Mouse (Mus musculus): Measurements from ENCODE around the gene Ffar3.

DNA sequence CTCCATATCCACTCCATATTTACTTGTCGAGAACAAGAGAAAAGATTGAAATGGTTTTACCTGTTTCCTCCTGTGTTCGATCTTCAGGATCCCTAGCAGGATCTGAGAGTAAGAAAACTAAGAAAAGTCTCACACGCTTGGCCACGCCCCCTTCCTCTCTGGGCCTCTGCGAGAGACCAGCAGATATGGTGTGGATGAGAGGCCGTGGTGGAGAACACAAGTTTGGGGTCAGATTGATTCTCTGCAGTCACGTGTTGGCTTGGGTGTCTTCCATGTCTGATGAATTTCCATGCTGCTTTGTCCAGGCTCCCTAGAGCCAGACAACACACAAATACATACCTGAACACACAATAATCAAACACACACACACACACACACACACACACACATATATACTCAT is 24.2 kb upstream of the Ffar3 start, which contains the start of gene Cd22:
- TF ChIP-seq CTCF (IDR thresholded peaks at IDR 0.05; ENCODE audit: borderline replicate concordance, control insufficient read depth, extremely low read depth, insufficient read depth, low read length, poor library complexity) = no peak
- TF ChIP-seq POLR2A (IDR thresholded peaks at IDR 0.05; ENCODE audit: control insufficient read depth, extremely low read depth, insufficient read depth, low read length, poor library complexity) = no peak
